Mouse (Mus musculus) midbrain, embryonic 12.5 days (tissue): ENCODE data around the gene Kcnh3. TPM values are rescaled to one million over a fixed set of nuclear protein-coding genes. Genes with fewer than 3 reads are reported as not detected.

ENCODE experiments used
- polyA plus RNA-seq: library from polyadenylated mRNA; unstranded; fragments of >200 nt; fragmentation: Nextera tagmentation; extraction: Ambion mirVana; gene quantifications from 2 replicates; pipeline ENCODE4 v1.2.1, GENCODE M21; 2016

Gene Kcnh3
- polyA plus RNA-seq, 1 experiment from 2014 or later = 0.23 TPM

Other genes with a start within 250 kb of the Kcnh3 start
- gene Tuba1c, start 195.0 kb upstream of the Kcnh3 start, polyA plus RNA-seq = 73.7 and 79.3 TPM in 2 replicates
- 5.4 and 8.1 TPM in 2 replicates for gene Prph, start 169.7 kb upstream of the Kcnh3 start, polyA plus RNA-seq
- gene Troap, start 150.3 kb upstream of the Kcnh3 start, polyA plus RNA-seq = 33.2 and 38.3 TPM in 2 replicates
- gene C1ql4, start 137.0 kb upstream of the Kcnh3 start, polyA plus RNA-seq = 18.2 and 19.9 TPM in 2 replicates
- gene Dnajc22, start 131.7 kb upstream of the Kcnh3 start, polyA plus RNA-seq = 1.9 and 2.2 TPM in 2 replicates
- 65.3 and 73.7 TPM in 2 replicates for gene Spats2, start 98.9 kb upstream of the Kcnh3 start, polyA plus RNA-seq
- gene Mcrs1, start 27.1 kb downstream of the Kcnh3 start, polyA plus RNA-seq = 196 and 202 TPM in 2 replicates
- 75.9 and 78.1 TPM in 2 replicates for gene Prpf40b, start 70.2 kb downstream of the Kcnh3 start, polyA plus RNA-seq
- 0.22 and 0.26 TPM in 2 replicates for gene Fam186b, start 71.0 kb downstream of the Kcnh3 start, polyA plus RNA-seq
- 15.1 and 16.4 TPM in 2 replicates for gene Fmnl3, start 145.6 kb downstream of the Kcnh3 start, polyA plus RNA-seq
- gene Tmbim6, start 168.0 kb downstream of the Kcnh3 start, polyA plus RNA-seq = 251 and 255 TPM in 2 replicates
- gene Nckap5l, start 232.9 kb downstream of the Kcnh3 start, polyA plus RNA-seq = 12.9 and 15.8 TPM in 2 replicates
- gene Bcdin3d, start 249.9 kb downstream of the Kcnh3 start, polyA plus RNA-seq = 19.9 and 20.1 TPM in 2 replicates